Mouse (Mus musculus) left cerebral cortex, adult 8-10 months (tissue): ENCODE data around the gene Olfr1256. TPM values are rescaled to one million over a fixed set of nuclear protein-coding genes. Genes with fewer than 3 reads are reported as not detected.

Experiments used
- DNase-seq, 2 experiments: peaks; one replicate each; pipeline ENCODE4 v3.0.0; 2022; ENCODE audit warnings: low spot score in 2 of 2
- total RNA-seq, 4 experiments: library from RNA; stranded (reverse); gene quantifications; 2 replicates each; pipeline ENCODE4 v1.2.4; 2022

The Olfr1256 gene
- not detected for total RNA-seq

DNA sequence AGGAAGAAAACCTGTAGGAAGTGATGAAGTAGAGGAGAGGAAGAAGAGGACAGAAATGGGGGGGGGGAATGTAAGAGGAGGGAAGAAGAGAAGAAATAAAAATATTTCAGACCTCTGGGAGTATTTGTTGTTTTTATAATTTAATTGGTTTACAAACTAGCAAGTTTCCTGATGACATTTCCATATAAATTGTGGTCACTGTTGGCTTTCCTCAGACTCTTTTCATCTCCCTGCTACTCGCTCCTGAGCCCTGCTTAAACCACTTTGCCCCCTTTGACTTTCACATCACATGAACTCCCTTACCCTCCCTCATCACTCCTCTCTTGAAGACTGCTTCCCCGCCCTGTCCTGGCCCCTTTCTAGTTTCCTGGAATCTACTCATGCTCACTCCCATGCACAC is at the start of gene Olfr1256:
Gene Olfr1256 (minus strand): TSS at position 101 of the 400 bp plus-strand sequence.
- DNase-seq, result no peak

DNA sequence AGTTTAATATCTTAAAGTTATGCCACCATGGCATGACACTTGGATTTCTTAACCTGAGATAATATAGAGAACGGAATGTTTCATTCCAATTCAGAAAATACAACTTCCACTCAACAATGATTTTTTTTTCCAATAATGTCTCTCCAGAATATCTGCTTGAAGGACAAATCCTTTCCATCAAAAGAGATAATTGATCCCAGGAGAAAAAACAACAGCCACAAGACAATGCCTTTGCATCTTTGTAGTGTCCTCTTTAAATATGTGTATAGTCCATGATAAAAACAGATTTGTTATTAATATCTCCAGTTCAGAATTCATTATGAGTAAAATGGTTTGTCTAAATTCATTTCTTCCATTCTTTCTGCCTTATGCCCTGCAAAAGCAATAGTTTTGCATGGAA is 36.8 kb upstream of the Olfr1256 start, which contains the start of gene Olfr1257:
Gene Olfr1257 (plus strand): TSS at position 301 of the 400 bp plus-strand sequence.
- no peak for DNase-seq

DNA sequence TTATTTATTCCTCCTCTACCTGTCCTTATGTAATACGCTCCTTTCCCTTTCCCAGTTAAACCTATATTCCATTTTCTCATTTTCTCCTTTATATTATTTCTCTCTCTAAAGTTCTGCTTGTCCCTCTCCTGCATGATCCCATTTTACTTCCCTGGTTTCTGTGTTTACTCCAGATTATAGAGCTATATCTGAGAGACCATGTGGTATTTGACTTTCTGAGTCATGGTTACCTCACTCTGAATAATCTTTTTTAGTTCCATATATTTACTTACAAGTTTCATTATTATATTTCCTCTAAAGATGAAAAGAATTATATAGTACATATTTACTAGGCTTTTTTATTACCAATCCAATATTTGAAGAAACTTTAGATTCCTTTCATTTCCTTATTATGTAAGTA is 7.9 kb upstream of the Olfr1256 start:
- DNase-seq, result no peak

DNA sequence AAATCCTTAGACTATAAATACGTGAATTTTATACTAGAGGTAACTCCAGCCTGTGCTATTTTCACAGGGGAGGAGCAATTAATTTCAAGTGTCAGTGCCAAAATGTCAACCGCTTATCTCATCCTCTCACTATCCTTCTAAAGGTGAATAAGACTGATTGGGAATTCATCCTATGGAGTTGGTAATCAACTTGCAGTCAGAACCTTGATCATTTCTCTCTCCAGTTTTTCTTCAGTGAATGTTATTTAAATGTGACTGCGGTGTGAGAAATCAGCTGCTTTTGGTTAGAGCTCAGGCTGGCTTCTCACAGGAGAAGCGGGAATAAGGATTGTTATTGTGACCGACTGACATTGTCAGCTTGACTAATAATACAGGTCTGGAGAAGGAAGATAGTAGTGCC is 6.8 kb upstream of the Olfr1256 start, which contains the start of gene Olfr48:
Gene Olfr48 (minus strand): TSS at position 101 of the 400 bp plus-strand sequence.
- no peak for DNase-seq

DNA sequence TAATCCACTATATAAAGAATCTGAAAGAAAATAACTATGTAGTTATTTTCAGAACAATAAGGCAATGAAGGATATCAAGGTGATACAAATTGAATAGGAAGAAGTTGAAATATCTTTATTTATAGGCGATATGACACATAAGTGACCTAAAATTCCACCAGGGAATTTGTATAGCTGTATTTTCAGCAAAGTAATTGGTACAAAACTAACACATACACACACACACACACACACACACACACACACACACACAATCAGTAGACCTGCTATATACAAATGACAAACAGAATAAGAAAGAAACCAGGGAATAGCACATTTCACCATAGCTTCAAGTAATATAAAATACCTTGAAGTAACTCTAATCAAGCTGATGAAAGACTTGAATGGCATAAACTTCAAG is 21.1 kb downstream of the Olfr1256 start:
- DNase-seq, result no peak

DNA sequence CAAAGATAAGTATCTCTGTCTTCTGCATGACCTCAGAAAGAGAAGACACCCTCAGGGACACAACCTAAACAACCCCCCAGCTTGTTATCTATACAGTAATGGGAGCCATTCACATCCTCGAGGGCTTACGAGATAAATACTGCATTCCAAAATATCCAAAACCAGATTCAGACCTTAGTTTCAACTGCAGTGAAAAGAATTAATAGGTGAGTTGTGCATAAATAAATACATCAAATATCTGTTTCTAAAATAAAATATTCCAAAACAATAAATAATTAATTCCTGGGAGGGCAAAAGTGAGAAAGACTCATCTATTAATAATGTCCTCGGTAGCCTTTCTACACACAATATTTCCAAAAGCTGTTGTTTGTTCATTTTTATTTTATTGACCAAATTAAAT is 29.6 kb downstream of the Olfr1256 start, which contains the start of gene Olfr1255:
Gene Olfr1255 (plus strand): TSS at position 301 of the 400 bp plus-strand sequence.
- DNase-seq, result no peak

DNA sequence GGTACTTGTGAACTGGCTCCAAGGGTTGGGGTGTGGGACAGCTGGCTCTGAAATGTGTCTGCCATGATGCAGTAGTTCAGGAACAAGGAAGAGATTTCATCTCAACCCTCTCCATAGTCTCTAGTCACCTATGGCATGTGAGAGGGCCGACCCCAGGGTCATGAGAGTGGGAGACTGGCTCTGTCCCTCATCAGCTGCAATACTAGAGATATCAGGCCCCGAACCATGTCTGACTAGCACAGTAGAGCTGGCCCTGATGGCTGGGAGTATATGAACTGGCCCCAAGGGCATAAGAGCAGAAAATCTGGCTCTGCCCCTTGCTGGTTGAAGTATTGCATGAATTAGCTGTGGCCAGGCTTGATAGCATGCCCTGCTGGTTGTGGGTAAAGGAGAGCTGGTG is 30.6 kb downstream of the Olfr1256 start:
- no peak for DNase-seq

DNA sequence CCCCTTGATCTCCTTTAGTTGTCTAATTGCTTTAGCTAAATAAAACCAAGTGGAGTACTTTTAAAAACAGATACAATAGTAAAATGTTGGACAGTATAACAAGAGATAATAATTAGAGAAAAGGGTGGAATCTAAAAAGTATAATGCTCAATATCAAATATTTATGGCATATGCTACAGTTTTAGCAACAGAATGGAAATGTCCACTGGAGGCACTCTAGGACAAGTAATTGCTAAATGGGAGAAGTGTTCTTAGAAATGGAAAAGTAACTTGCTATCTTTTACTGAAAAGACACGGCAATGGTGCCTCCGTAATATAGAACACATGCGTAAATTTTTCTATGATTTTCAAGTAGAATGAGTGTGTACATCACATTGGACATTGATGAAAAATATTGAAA is 41.8 kb downstream of the Olfr1256 start:
- DNase-seq, result no peak

DNA sequence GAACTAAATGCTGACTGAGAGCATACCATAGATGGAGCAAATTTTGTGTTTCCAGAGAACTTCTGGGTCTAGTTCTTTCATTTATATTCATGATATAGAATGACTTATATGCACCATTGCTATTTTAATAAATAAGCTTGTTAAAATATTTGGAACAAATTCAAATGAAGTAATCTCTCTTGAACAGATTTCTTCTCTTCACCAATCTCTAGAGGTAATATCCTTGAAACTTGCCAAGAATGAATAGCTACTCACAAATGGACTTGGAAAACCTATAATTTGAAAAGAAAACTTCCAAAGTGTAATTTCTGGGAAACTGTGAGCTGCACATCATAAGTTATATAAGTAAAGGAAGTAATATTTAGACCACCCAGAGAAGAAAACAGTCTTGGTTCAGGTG is 47.8 kb downstream of the Olfr1256 start, which contains the start of gene Olfr1254:
Gene Olfr1254 (minus strand): TSS at position 101 of the 400 bp plus-strand sequence.
- no peak for DNase-seq

Other genes starting within 250 kb of the Olfr1256 start
- not detected for gene Olfr1246, start 248.4 kb downstream of the Olfr1256 start, total RNA-seq
- gene Olfr1247, start 227.4 kb downstream of the Olfr1256 start, total RNA-seq, result under 1 TPM; 0.07 to 0.23 (median 0.11) TPM
- gene Olfr1248, start 223.3 kb downstream of the Olfr1256 start, total RNA-seq, result not detected
- not detected for gene Olfr1249, start 206.6 kb downstream of the Olfr1256 start, total RNA-seq
- under 1 TPM in 1 of 4 experiments, not detected in 3; 0.11 TPM for gene Olfr1250, start 180.1 kb downstream of the Olfr1256 start, total RNA-seq
- not detected for gene Olfr1251, start 169.6 kb downstream of the Olfr1256 start, total RNA-seq
- not detected for gene Olfr1252, start 116.5 kb downstream of the Olfr1256 start, total RNA-seq
- gene Olfr1253, start 84.5 kb downstream of the Olfr1256 start, total RNA-seq, result not detected
- gene Olfr1254, start 47.9 kb downstream of the Olfr1256 start, total RNA-seq, result not detected
- gene Olfr1255, start 29.5 kb downstream of the Olfr1256 start, total RNA-seq, result not detected
- gene Olfr48, start 6.7 kb upstream of the Olfr1256 start, total RNA-seq, result not detected
- gene Olfr1257, start 36.9 kb upstream of the Olfr1256 start, total RNA-seq, result not detected
- not detected for gene Olfr1258, start 85.8 kb upstream of the Olfr1256 start, total RNA-seq
- gene Olfr1259, start 107.1 kb upstream of the Olfr1256 start, total RNA-seq, result not detected
- gene Olfr1260, start 132.8 kb upstream of the Olfr1256 start, total RNA-seq, result not detected
- gene Olfr1261, start 149.7 kb upstream of the Olfr1256 start, total RNA-seq, result not detected
- not detected for gene Olfr1262, start 158.6 kb upstream of the Olfr1256 start, total RNA-seq
- not detected for gene Olfr1263, start 170.6 kb upstream of the Olfr1256 start, total RNA-seq
- not detected for gene Olfr1264, start 184.0 kb upstream of the Olfr1256 start, total RNA-seq
- gene Olfr1265, start 193.8 kb upstream of the Olfr1256 start, total RNA-seq, result not detected
- not detected for gene Olfr140, start 222.0 kb upstream of the Olfr1256 start, total RNA-seq